Mouse (Mus musculus) layer of hippocampus, postnatal 36 days (tissue): ENCODE data around the gene Myo1d. TPM values are rescaled to one million over a fixed set of nuclear protein-coding genes. Genes with fewer than 3 reads are reported as not detected.
"Not testable (repeated sequence)": the region's sequence is repeated elsewhere in the genome, so short reads cannot be mapped to it uniquely, and the experiment has no call there.

ENCODE experiments used
- DNase-seq, 2 experiments: peaks; one replicate each; pipeline ENCODE4 v3.0.0; 2022
- total RNA-seq, 2 experiments: library from RNA; stranded (reverse); gene quantifications; 2 replicates each; pipeline ENCODE4 v1.2.3; 2021

Myo1d gene
- total RNA-seq, 2 experiments from 2014 or later: 7.0 to 7.8 TPM

DNA sequence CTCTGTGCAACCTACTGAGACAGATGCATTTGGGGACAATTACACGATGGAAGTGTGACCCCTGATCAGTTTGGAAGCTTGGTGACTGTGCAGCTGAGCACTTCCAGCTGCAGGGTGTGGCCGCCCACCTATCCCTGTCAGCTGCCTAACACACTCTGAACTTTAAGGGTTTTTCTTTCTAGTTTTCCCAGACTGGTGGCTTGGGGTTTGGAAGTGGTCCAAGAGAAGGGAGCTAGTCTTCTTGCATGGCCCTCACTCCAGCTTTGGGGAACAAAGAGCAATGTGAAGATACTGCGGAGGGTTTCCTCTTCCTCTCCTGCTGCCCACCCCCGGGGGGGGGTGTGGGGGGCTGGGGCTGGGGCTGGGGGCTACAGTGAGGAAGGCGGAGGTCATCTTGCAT, 300.4 kb downstream of the Myo1d start:
- DNase-seq: no peak

- no peak for DNase-seq
Measured at GRCm38 (mm10) chr11:80478694-80479412, 301.0 kb downstream of the Myo1d start.

DNA sequence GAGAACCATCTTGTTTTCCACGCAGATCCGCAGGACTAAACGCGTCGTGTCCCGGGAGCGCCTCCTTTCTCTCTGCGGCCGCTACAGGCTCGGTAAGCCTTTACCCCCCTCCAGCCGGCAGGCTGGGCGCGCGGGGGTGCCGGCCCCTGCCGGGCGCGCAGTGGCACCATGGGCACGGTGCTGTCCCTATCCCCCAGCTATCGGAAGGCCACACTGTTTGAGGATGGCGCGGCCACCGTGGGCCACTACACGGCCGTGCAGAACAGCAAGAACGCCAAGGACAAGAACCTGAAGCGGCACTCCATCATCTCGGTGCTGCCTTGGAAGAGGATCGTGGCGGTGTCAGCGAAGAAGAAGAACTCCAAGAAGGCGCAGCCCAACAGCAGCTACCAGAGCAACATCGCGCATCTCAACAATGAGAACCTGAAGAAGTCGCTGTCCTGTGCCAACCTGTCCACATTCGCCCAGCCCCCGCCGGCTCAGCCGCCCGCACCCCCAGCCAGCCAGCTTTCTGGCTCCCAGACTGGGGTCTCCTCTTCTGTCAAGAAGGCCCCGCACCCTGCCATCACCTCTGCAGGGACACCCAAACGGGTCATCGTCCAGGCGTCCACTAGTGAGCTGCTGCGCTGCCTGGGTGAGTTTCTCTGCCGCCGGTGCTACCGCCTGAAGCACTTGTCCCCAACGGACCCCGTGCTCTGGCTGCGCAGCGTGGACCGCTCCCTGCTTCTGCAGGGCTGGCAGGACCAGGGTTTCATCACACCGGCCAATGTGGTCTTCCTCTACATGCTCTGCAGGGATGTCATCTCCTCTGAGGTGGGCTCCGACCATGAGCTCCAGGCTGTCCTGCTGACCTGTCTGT, 302.3 kb downstream of the Myo1d start:
- DNase-seq: peak in 1 of 2 experiments; percentile 55

- DNase-seq: peak; percentile 85 to 90
Measured at GRCm38 (mm10) chr11:80476222-80477189, 303.3 kb downstream of the Myo1d start, which contains the start of gene Cdk5r1. Gene Cdk5r1, plus strand, starts transcription at chr11:80477023.

DNA sequence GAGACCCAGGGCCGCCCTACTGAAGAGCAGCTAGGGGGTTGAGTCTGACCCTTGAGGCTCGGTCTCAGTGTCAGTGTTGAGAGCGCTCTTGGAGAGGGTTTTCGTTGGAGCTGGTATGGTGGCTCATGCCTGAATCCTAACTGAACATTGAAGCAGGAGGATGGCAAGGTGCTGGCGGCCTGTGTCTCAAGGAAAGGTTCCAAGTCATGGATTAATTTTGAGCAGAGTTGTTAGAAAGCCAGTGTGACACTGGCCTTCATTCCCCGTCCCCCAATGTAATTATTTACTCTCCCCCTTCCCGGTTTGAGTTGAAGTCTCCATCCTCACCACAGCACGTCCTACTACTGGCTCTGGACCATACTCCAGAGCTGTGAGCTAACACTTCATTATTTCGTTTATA, 304.3 kb downstream of the Myo1d start:
- DNase-seq: no peak

GRCm38 (mm10) chr11:80474846-80475245, 305.0 kb downstream of the Myo1d start:
- DNase-seq: no peak

DNA sequence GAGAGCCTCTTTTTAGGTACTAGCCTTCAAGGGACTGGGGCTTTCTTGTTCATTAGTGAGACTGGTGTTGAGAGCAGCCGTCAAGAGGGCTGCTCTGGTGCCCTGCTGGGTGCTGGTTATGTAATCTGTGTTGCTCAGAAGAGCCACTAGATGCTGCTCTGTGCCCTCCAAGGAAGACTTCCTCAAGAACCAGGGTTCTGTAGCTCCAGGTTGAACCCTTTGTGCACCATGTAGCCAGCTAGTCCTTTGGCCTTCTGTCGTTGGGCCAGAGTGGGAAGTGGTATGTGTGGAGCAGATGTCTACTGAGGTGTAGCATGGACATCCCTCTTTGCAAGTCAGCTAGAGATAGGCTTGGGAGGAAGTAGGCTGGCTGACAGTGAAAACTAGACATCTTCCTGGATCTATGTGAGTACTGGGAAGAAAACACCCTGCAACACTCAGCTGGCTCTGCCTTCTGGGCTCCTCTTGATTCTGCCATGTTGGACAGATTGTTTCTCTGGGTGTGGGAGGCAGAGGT, 305.6 kb downstream of the Myo1d start:
- no peak for DNase-seq

GRCm38 (mm10) chr11:80471836-80472605, 307.8 kb downstream of the Myo1d start:
- DNase-seq: no peak

DNA sequence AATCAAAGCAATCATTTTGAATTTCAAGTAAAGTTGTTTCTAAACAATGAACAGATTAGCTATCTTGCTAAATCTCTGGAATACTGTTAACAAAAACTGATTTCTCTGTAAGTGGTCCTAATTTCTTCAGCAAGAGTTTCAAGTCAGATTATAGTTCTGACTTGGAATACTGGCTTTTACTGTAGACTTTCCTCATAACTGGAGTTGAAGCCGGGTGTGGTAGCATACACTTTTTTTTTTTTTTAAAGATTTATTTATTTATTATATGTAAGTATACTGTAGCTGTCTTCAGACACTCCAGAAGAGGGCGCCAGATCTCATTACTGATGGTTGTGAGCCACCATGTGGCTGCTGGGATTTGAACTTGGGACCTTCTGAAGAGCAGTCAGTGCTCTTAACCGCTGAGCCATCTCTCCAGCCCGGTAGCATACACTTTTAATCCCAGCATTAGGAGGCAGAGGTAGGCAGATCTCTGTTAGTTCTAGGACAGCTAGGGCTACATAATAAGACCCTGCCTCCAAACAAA, 316.2 kb downstream of the Myo1d start:
- not testable (repeated sequence) for DNase-seq

DNA sequence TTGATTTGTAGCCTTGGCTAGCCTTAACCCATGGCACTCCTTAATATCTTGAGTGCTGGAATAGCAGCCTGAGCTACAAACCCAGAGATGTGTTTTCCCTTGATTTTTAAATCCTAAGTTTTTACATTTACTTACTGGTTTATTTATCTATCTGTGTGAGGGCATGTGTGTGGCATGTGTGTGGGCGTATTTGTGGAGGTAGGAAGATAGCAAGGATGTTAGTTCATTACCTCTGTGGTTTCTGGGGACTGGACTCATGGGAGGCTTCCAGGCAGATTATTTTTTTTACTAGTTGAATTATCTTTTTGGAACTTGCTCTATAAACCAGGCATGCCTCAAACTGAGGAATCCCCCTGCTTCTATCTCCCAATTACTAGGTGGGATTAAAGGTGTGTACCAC, 326.6 kb downstream of the Myo1d start:
- no peak for DNase-seq

GRCm38 (mm10) chr11:80452242-80452641, 327.6 kb downstream of the Myo1d start:
- no peak for DNase-seq

DNA sequence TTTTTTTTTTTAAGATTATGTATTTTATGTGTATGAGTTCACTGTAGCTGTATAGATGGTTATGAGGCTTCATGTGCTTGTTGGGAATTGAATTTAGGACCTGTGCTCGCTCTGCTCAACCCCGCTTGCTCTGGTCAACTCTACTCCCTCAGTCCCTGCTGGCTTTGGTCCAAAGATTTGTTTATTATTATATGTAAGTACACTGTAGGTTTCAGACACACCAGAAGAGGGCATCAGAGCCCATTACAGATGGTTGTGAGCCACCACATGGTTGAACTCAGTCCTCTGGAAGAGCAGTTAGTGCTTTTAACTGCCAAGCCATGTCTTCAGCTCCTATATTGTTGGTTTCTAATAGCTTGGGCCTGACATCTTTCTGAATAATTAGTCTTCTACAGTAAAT, 330.0 kb downstream of the Myo1d start:
- no peak for DNase-seq

DNA sequence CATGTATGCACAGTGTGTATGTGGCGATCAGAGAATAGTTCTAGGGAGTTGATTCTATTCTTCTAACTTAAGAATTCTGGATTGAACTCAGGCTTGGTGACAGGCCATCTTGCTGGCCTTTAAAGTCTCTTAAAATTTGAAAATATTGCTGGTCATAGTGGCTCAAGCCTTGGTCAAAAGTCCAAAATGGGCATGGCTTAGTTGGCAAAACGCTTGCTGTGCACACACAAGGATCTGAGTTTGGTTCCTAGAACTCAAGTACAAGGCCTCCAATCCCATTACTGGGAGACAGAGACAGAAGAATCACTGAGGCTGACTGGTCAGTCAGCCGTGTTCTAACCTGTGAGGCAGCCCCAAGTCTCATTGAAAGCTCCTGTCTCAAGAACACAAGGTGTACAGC, 332.9 kb downstream of the Myo1d start:
- no peak for DNase-seq

Other genes starting within 250 kb of the Myo1d start
- gene Tmem98, start 30.1 kb upstream of the Myo1d start, total RNA-seq: 1 to 10 TPM; 7.3 to 8.0 TPM
- gene Spaca3, start 78.3 kb upstream of the Myo1d start, total RNA-seq: not detected